Mouse (Mus musculus) cerebellum, adult 2 months (tissue): ENCODE results near the gene Pdcd2.

Experiments used
- CTCF ChIP-seq: fragments of 200-500 bp; IDR thresholded peaks from 2 replicates; pipeline ENCODE4 v1.5.1; 2011; ENCODE audit warnings: low read depth, mild to moderate bottlenecking, control low read depth, low read length, moderate library complexity, borderline replicate concordance; ENCODE audit not compliant: insufficient read depth
- POLR2A ChIP-seq: fragments of 200-500 bp; IDR thresholded peaks from 2 replicates; pipeline ENCODE4 v1.6.1; 2011; ENCODE audit warnings: low read length, control low read depth, borderline replicate concordance; ENCODE audit not compliant: insufficient read depth

- TF ChIP-seq POLR2A (no peak), CTCF (no peak)
These were observed 673 bp upstream of the Pdcd2 start for GRCm38 (mm10) chr17:15527811-15528136.
